Mouse (Mus musculus) lung, embryonic 14.5 days (tissue): ENCODE measurements around the gene Ap5z1. TPM values are rescaled to one million over a fixed set of nuclear protein-coding genes. Genes with fewer than 3 reads are reported as not detected.

Source experiments
- ATAC-seq: fragments of 200-750 bp; cut with Nextera tagmentation; 2 replicates; pipeline ENCODE4 v1.8.0; 2017; ENCODE audit warnings: mild to moderate bottlenecking, moderate TSS enrichment, moderate library complexity; ENCODE audit not compliant: insufficient read depth
- DNase-seq: peaks from one replicate; pipeline ENCODE4 v3.0.0-alpha.2; 2015
- H3K27ac ChIP-seq: fragments of 300-500 bp; sonication (generic); 2 replicates; pipeline ENCODE4 v1.5.1; 2014; ENCODE audit warnings: low read depth, mild to moderate bottlenecking, moderate library complexity
- H3K27me3 ChIP-seq: fragments of 300-500 bp; sonication (generic); 2 replicates; pipeline ENCODE4 v1.6.1; 2014; ENCODE audit warnings: low read length, control low read depth; ENCODE audit not compliant: insufficient read depth
- H3K36me3 ChIP-seq: fragments of 300-500 bp; sonication (generic); 2 replicates; pipeline ENCODE4 v1.6.1; 2014; ENCODE audit warnings: control low read depth; ENCODE audit not compliant: insufficient read depth
- H3K4me1 ChIP-seq: fragments of 300-500 bp; sonication (generic); 2 replicates; pipeline ENCODE4 v1.6.1; 2014; ENCODE audit warnings: antibody characterized with exemption, control low read depth; ENCODE audit not compliant: insufficient read depth
- H3K4me2 ChIP-seq: fragments of 300-500 bp; sonication (generic); 2 replicates; pipeline ENCODE4 v1.6.1; 2014; ENCODE audit warnings: mild to moderate bottlenecking
- H3K4me3 ChIP-seq: fragments of 300-500 bp; sonication (generic); 2 replicates; pipeline ENCODE4 v1.5.1; 2014; ENCODE audit warnings: low read depth, low read length
- H3K9ac ChIP-seq: fragments of 300-500 bp; sonication (generic); 2 replicates; pipeline ENCODE4 v1.6.1; 2014
- H3K9me3 ChIP-seq: fragments of 300-500 bp; sonication (generic); 2 replicates; pipeline ENCODE4 v1.6.1; 2016; ENCODE audit warnings: low read depth, low read length, control low read depth
- CTCF ChIP-seq: IDR thresholded peaks from 2 replicates; pipeline ENCODE4 v1.5.1; 2016; ENCODE audit warnings: antibody characterized with exemption, low read depth
- WGBS: fragments of 180-500 bp; shearing (Covaris S2); extraction: QIAGEN DNeasy Blood & Tissue Kit; methylation state at CpG from one replicate; pipeline ENCODE4 v1.1.7; 2014; 5-methylcytosine and 5-hydroxymethylcytosine counted together
- polyA plus RNA-seq: library from polyadenylated mRNA; unstranded; fragments of >200 nt; fragmentation: Nextera tagmentation; extraction: Ambion mirVana; gene quantifications from 2 replicates; pipeline ENCODE4 v1.2.1, GENCODE M21; 2014

Gene Ap5z1
- polyA plus RNA-seq, 1 experiment from 2014 or later, result 9.9 TPM

DNA sequence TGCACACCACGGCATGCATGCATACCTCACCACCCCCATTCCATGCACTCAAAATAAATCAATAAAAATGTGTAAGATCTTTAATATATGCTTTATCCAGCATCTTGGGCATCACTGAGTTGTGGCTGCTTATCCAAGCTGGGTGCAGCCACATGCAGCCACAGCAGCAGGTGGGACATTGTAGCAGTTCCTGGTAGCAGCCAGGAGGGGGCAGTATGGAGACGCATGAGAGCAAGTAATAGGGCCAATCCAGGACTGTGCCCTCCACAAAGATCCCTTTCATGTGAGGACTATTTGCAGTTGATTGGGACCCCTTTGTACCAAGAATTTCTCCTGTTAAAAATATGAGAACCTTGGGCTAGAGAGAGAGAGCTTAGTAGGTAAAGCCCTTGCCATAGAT, 18.8 kb downstream of the Ap5z1 start:
- H3K9ac ChIP-seq, result no peak overlapping the region
- no peak for ATAC-seq

DNA sequence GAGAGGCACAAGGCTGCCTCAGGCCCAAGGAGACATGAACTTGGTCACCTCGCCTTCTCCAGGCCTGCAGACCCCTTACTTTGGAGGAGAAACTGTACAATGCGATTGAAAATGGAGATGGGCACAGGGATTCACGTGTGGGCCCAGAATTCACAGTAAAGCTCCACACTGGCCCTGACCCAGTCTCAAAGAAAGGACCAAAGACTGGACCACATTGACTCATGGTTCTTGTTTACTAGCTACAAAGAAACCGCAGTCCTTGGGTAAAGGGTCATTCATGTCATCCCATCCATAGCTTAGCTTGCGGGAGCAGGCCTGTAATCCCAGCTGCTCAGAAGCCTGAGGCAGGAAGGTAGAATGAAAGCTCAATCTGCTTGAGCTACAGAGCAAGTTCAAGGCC, 19.8 kb downstream of the Ap5z1 start:
- no peak overlapping the region for H3K9ac ChIP-seq
- ATAC-seq (no peak), DNase-seq (no peak)
- H3K4me1 ChIP-seq, result no peaks in the 10 kb centered on the region
- no peaks in the 10 kb centered on the region for H3K36me3 ChIP-seq
- no peaks in the 10 kb centered on the region for H3K27me3 ChIP-seq
- no peak overlapping the region for H3K27ac ChIP-seq
- 89% methylated on average over 5 of the region's 5 CpGs for WGBS
- no peak for TF ChIP-seq CTCF
- H3K9me3 ChIP-seq, result no peaks in the 10 kb centered on the region
- no peak overlapping the region for H3K4me3 ChIP-seq
- H3K4me2 ChIP-seq, result no peak overlapping the region

More for the DNA sequence above, 18.8 kb downstream of the Ap5z1 start:
- H3K27me3 ChIP-seq, result no peaks in the 10 kb centered on the region
- peak; percentile 27 for DNase-seq
- H3K4me3 ChIP-seq, result no peak overlapping the region
- no peaks in the 10 kb centered on the region for H3K36me3 ChIP-seq
- H3K4me1 ChIP-seq, result no peaks in the 10 kb centered on the region
- H3K27ac ChIP-seq, result no peak overlapping the region
- TF ChIP-seq CTCF, result peak; percentile 55; the same call in 1 of the 2 replicates
- 53% methylated on average over 2 of the region's 2 CpGs for WGBS
- no peaks in the 10 kb centered on the region for H3K9me3 ChIP-seq
- H3K4me2 ChIP-seq, result no peak overlapping the region

DNA sequence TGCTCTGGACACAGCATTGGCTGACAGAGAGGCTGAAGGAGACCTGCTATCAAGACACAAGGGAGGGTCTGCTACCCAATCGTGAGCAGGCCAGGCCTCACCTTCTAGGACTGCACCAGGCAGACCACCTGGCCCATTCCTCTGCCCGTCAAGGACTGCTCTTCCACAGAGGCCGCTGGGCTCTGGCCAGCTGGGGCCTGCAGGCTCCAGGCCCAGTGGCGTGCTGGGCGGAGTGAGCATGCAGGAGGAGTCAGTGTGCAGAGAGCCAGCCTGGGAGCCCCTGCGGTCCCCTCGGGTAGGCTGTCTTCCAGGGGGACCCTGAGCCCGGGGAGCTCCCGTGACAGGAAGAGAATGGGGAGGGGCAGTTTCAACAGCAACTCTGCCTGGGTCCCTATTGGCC, 22.9 kb downstream of the Ap5z1 start:
- H3K4me1 ChIP-seq, result no peaks in the 10 kb centered on the region
- ATAC-seq, result peak; percentile 44; the same call in 1 of the 2 replicates
- H3K9me3 ChIP-seq, result no peaks in the 10 kb centered on the region
- TF ChIP-seq CTCF, result no peak
- 54% methylated on average over 9 of the region's 9 CpGs for WGBS
- H3K4me3 ChIP-seq, result no peak overlapping the region
- H3K36me3 ChIP-seq, result no peaks in the 10 kb centered on the region
- H3K9ac ChIP-seq, result no peak overlapping the region
- no peak overlapping the region for H3K4me2 ChIP-seq
- H3K27ac ChIP-seq, result no peak overlapping the region
- H3K27me3 ChIP-seq, result no peaks in the 10 kb centered on the region
- DNase-seq, result no peak

DNA sequence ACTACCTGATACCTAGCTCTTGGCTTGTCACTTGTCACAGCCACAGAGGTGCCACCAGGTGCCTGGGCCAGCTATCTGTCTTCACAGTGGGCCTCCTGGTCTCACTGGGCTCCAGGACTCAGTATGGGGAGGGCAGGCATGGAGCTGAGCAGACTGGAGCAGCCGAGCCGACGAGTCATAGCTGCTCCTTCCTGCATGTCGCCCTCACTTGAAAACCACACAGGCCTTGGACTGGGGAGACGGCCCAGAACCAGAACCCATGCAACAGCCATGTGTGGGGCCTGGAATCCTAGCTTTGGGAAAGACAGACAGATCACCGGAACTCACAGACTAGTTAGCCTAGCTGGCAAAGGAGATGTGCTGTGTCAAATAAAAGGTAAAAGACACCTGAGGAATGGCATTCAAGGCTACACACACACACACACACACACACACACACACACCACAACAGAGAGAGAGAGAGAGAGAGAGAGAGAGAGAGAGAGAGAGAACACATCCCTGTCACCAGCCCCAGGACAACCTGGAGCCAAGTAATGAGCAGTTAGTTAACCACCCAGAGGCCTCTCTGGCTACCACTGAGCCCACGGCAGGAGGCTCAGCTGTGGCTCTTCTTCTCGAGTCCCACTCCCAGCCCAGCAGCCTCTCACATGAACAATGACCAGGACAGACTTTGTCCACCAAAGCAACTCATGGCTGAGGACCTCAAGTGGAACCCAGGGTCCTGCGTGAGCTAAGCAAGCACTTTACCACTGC, 26.4 kb downstream of the Ap5z1 start:
- ATAC-seq (no peak), DNase-seq (no peak)
- no peak overlapping the region for H3K4me3 ChIP-seq
- H3K4me1 ChIP-seq, result no peaks in the 10 kb centered on the region
- no peak overlapping the region for H3K27ac ChIP-seq
- 62% methylated on average over 9 of the region's 9 CpGs for WGBS
- H3K9me3 ChIP-seq, result no peaks in the 10 kb centered on the region
- H3K4me2 ChIP-seq, result no peak overlapping the region
- no peak for TF ChIP-seq CTCF
- H3K36me3 ChIP-seq, result no peaks in the 10 kb centered on the region
- H3K9ac ChIP-seq, result no peak overlapping the region
- H3K27me3 ChIP-seq, result no peaks in the 10 kb centered on the region

DNA sequence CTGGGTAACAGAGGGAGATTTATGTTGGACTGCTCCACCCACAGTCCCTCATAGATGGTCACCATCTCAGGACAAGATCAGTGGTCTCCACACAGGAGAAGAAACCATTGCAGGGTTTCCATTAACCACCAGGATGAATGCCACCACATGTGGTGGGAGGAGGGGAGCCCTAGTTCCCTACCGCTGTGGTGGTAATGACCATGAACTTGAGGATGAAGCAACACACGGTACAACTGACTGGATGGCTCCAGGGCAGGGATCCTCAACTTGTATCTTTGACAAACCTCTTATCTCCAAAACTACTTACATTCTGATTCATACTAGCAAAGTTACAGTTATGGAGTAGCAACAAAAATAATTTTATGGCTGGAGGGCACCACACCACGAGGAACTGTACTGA, 29.6 kb downstream of the Ap5z1 start:
- H3K4me2 ChIP-seq, result no peak overlapping the region
- ATAC-seq, result no peak
- H3K9ac ChIP-seq, result no peak overlapping the region
- no peaks in the 10 kb centered on the region for H3K4me1 ChIP-seq
- no peak overlapping the region for H3K4me3 ChIP-seq
- no peaks in the 10 kb centered on the region for H3K9me3 ChIP-seq
- no peaks in the 10 kb centered on the region for H3K36me3 ChIP-seq
- no peak for DNase-seq
- no peaks in the 10 kb centered on the region for H3K27me3 ChIP-seq
- WGBS, result 74% methylated on average over 3 of the region's 3 CpGs
- H3K27ac ChIP-seq, result no peak overlapping the region
- TF ChIP-seq CTCF, result no peak

DNA sequence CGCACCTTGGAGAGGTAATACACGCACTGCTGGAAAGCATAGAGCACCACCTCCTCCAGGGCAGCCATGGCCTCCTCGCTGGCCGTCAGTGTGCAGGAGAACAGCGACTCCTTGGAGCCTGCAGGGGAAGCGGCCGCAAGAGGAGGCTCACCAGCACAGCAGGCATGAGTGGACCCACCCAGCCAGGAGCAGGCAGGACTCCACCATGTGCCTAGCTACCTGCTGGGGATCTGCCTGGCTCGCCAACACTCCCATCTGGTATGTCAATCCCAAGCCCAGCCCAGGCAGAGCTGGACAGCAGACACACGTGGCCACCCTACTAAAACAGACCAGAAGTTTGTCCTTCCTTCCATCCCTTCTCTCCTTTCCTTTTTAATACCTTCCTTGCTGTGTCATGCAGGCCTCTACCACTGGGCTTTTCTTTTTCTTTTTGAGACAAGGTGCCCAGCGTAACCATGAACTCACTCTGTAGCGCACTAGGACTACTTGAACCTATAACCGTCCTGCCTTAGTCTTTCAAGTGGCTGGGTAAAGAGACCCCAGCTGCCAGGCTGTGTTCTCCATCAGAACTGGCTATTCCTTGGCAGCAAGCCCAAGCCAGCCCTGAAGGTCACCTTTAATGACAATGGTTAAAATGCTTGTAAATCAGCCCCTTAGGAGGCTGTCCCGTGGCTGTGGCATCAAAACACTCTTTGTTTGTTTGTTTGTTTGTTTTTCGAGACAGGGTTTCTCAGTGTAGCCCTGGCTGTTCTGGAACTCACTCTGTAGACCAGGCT, 31.8 kb downstream of the Ap5z1 start:
- H3K4me1 ChIP-seq, result no peaks in the 10 kb centered on the region
- H3K27ac ChIP-seq, result no peak overlapping the region
- no peaks in the 10 kb centered on the region for H3K36me3 ChIP-seq
- H3K4me3 ChIP-seq, result no peak overlapping the region
- H3K4me2 ChIP-seq, result no peak overlapping the region
- H3K9me3 ChIP-seq, result no peaks in the 10 kb centered on the region
- H3K9ac ChIP-seq, result no peak overlapping the region
- H3K27me3 ChIP-seq, result no peaks in the 10 kb centered on the region
- 44% methylated on average over 14 of the region's 14 CpGs for WGBS
- DNase-seq (no peak), ATAC-seq (no peak)
- no peak for TF ChIP-seq CTCF

DNA sequence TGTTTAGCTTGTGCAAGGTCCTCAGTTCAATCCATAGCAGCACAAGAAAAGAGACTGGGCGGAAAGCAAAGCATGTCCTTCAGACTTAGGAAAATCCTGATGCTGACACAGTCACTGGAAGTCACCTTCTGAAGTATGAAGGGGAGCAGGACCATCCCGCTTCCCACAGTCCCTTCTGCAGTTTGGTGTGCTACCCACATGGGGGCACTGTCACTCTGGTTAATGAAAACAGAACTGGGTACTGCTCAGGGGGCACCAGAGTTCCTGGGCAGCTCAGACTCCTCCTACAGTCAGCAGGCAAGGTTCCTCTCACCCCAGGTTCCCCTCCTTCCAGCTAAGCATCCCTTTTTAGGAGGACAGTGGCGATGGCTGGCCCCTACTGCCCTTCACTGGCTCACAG, 35.2 kb downstream of the Ap5z1 start:
- no peaks in the 10 kb centered on the region for H3K9me3 ChIP-seq
- no peak overlapping the region for H3K27ac ChIP-seq
- H3K27me3 ChIP-seq, result no peaks in the 10 kb centered on the region
- TF ChIP-seq CTCF, result peak; percentile 79
- DNase-seq (peak; percentile 74), ATAC-seq (no peak)
- 46% methylated on average over 3 of the region's 3 CpGs for WGBS
- no peaks in the 10 kb centered on the region for H3K36me3 ChIP-seq
- H3K4me3 ChIP-seq, result no peak overlapping the region
- no peaks in the 10 kb centered on the region for H3K4me1 ChIP-seq
- H3K4me2 ChIP-seq, result no peak overlapping the region
- no peak overlapping the region for H3K9ac ChIP-seq
